Mouse (Mus musculus): ENCODE measurements around the gene Rdh16. TPM values are rescaled to one million over a fixed set of nuclear protein-coding genes. Genes with fewer than 3 reads are reported as not detected.
"Not testable (repeated sequence)": the region's sequence is repeated elsewhere in the genome, so short reads cannot be mapped to it uniquely, and the experiment has no call there.

Rdh16 gene
- polyA plus RNA-seq, 1 experiment, result 0.21 TPM

GRCm38 (mm10) chr10:127766564-127766963 is 34.4 kb upstream of the Rdh16 start:
- Histone ChIP-seq H3K27ac (ENCODE audit: insufficient read depth, low read length) (no peak overlapping the region), H3K4me1 (ENCODE audit: control insufficient read depth, insufficient read depth, low read length) (no peaks in the 10 kb centered on the region), H3K4me3 (ENCODE audit: insufficient read depth, low read length) (no peak overlapping the region)
- TF ChIP-seq CTCF (IDR thresholded peaks at IDR 0.05; ENCODE audit: extremely low read depth, insufficient read depth, low read length), result no peak
- TF ChIP-seq POLR2A (IDR thresholded peaks at IDR 0.05; ENCODE audit: extremely low read depth, insufficient read depth, low read length), result no peak

- H3K4me3 ChIP-seq (ENCODE audit: insufficient read depth, low read length), result no peak within 1 kb of the TSS
- H3K27ac ChIP-seq (ENCODE audit: insufficient read depth, low read length), result no peak within 1 kb of the TSS
- H3K4me1 ChIP-seq (ENCODE audit: control insufficient read depth, insufficient read depth, low read length), result no peaks in the 10 kb centered on the region
- TF ChIP-seq CTCF (IDR thresholded peaks at IDR 0.05; ENCODE audit: extremely low read depth, insufficient read depth, low read length), result no peak
- TF ChIP-seq POLR2A (IDR thresholded peaks at IDR 0.05; ENCODE audit: extremely low read depth, insufficient read depth, low read length), result no peak
Measured at GRCm38 (mm10) chr10:127776011-127776410, 24.9 kb upstream of the Rdh16 start, which contains the start of gene Rdh9. Gene Rdh9, plus strand, starts transcription at chr10:127776386.

GRCm38 (mm10) chr10:127782321-127782720 is 18.6 kb upstream of the Rdh16 start:
- H3K4me1 ChIP-seq (ENCODE audit: control insufficient read depth, insufficient read depth, low read length); H3K4me3 ChIP-seq (ENCODE audit: insufficient read depth, low read length); H3K27ac ChIP-seq (ENCODE audit: insufficient read depth, low read length): not testable (repeated sequence)

- H3K4me3 ChIP-seq (ENCODE audit: insufficient read depth, low read length); H3K4me1 ChIP-seq (ENCODE audit: control insufficient read depth, insufficient read depth, low read length); H3K27ac ChIP-seq (ENCODE audit: insufficient read depth, low read length): not testable (repeated sequence)
Measured at GRCm38 (mm10) chr10:127785411-127785810, 15.5 kb upstream of the Rdh16 start.

- H3K27ac ChIP-seq (ENCODE audit: insufficient read depth, low read length), result no peak overlapping the region
- H3K4me1 ChIP-seq (ENCODE audit: control insufficient read depth, insufficient read depth, low read length), result no peaks in the 10 kb centered on the region
- TF ChIP-seq CTCF (IDR thresholded peaks at IDR 0.05; ENCODE audit: extremely low read depth, insufficient read depth, low read length) (no peak), POLR2A (IDR thresholded peaks at IDR 0.05; ENCODE audit: extremely low read depth, insufficient read depth, low read length) (no peak)
- H3K4me3 ChIP-seq (ENCODE audit: insufficient read depth, low read length), result no peak overlapping the region
Measured at GRCm38 (mm10) chr10:127799295-127799694, 1.7 kb upstream of the Rdh16 start.

- TF ChIP-seq CTCF (IDR thresholded peaks at IDR 0.05; ENCODE audit: extremely low read depth, insufficient read depth, low read length) (no peak), POLR2A (IDR thresholded peaks at IDR 0.05; ENCODE audit: extremely low read depth, insufficient read depth, low read length) (no peak)
- H3K4me1 ChIP-seq (ENCODE audit: control insufficient read depth, insufficient read depth, low read length), result no peaks in the 10 kb centered on the region
- no peak overlapping the region for H3K4me3 ChIP-seq (ENCODE audit: insufficient read depth, low read length)
- H3K27ac ChIP-seq (ENCODE audit: insufficient read depth, low read length), result no peak overlapping the region
Measured at GRCm38 (mm10) chr10:127801612-127802011, 660 bp downstream of the Rdh16 start.

GRCm38 (mm10) chr10:127802236-127802635 is 1.3 kb downstream of the Rdh16 start:
- H3K27ac ChIP-seq (ENCODE audit: insufficient read depth, low read length), result no peak overlapping the region
- TF ChIP-seq POLR2A (IDR thresholded peaks at IDR 0.05; ENCODE audit: extremely low read depth, insufficient read depth, low read length) (no peak), CTCF (IDR thresholded peaks at IDR 0.05; ENCODE audit: extremely low read depth, insufficient read depth, low read length) (no peak)

GRCm38 (mm10) chr10:127804416-127804815 is 3.5 kb downstream of the Rdh16 start:
- no peak overlapping the region for H3K4me3 ChIP-seq (ENCODE audit: insufficient read depth, low read length)

More at GRCm38 (mm10) chr10:127802236-127802635, 1.3 kb downstream of the Rdh16 start:
- Histone ChIP-seq H3K4me3 (ENCODE audit: insufficient read depth, low read length) (no peak overlapping the region), H3K4me1 (ENCODE audit: control insufficient read depth, insufficient read depth, low read length) (no peaks in the 10 kb centered on the region)

GRCm38 (mm10) chr10:127815888-127816287 is 14.9 kb downstream of the Rdh16 start:
- H3K4me3 ChIP-seq (ENCODE audit: insufficient read depth, low read length), result no peak overlapping the region
- no peaks in the 10 kb centered on the region for H3K4me1 ChIP-seq (ENCODE audit: control insufficient read depth, insufficient read depth, low read length)
- no peak overlapping the region for H3K27ac ChIP-seq (ENCODE audit: insufficient read depth, low read length)
- TF ChIP-seq POLR2A (IDR thresholded peaks at IDR 0.05; ENCODE audit: extremely low read depth, insufficient read depth, low read length) (no peak), CTCF (IDR thresholded peaks at IDR 0.05; ENCODE audit: extremely low read depth, insufficient read depth, low read length) (no peak)

More at GRCm38 (mm10) chr10:127804416-127804815, 3.5 kb downstream of the Rdh16 start:
- TF ChIP-seq CTCF (IDR thresholded peaks at IDR 0.05; ENCODE audit: extremely low read depth, insufficient read depth, low read length) (no peak), POLR2A (IDR thresholded peaks at IDR 0.05; ENCODE audit: extremely low read depth, insufficient read depth, low read length) (no peak)
- no peak overlapping the region for H3K27ac ChIP-seq (ENCODE audit: insufficient read depth, low read length)
- H3K4me1 ChIP-seq (ENCODE audit: control insufficient read depth, insufficient read depth, low read length), result no peaks in the 10 kb centered on the region

- H3K27ac ChIP-seq (ENCODE audit: insufficient read depth, low read length); H3K4me3 ChIP-seq (ENCODE audit: insufficient read depth, low read length); H3K4me1 ChIP-seq (ENCODE audit: control insufficient read depth, insufficient read depth, low read length): not testable (repeated sequence)
Measured at GRCm38 (mm10) chr10:127817268-127817910, 16.4 kb downstream of the Rdh16 start.

GRCm38 (mm10) chr10:127821806-127822205 is 20.9 kb downstream of the Rdh16 start:
- not testable (repeated sequence) for H3K4me3 ChIP-seq (ENCODE audit: insufficient read depth, low read length); H3K27ac ChIP-seq (ENCODE audit: insufficient read depth, low read length); H3K4me1 ChIP-seq (ENCODE audit: control insufficient read depth, insufficient read depth, low read length)
